Mouse (Mus musculus): ENCODE results near the gene Fam71f2.

GRCm38 (mm10) chr6:29313690-29314202 is 34.4 kb downstream of the Fam71f2 start:
- TF ChIP-seq CTCF (IDR thresholded peaks at IDR 0.05; ENCODE audit: control insufficient read depth, insufficient read depth, low read length) (no peak), POLR2A (IDR thresholded peaks at IDR 0.05; ENCODE audit: borderline replicate concordance, control insufficient read depth, low read depth, low read length) (no peak)

Data from bone marrow, adult 2 months (tissue).